Mouse (Mus musculus): Measurements from ENCODE around the gene Ikzf2.
A peak's percentile ranks its signal among the peaks of the same experiment; 100 is the strongest.

Ikzf2 gene

GRCm38 (mm10) chr1:69506615-69507159 is 180.4 kb downstream of the Ikzf2 start:
- no peak for DNase-seq

GRCm38 (mm10) chr1:69506011-69506410 is 181.0 kb downstream of the Ikzf2 start:
- DNase-seq: no peak

GRCm38 (mm10) chr1:69500388-69500787 is 186.7 kb downstream of the Ikzf2 start:
- no peak for DNase-seq

GRCm38 (mm10) chr1:69499652-69500051 is 187.4 kb downstream of the Ikzf2 start:
- DNase-seq: no peak

GRCm38 (mm10) chr1:69498862-69499306 is 188.2 kb downstream of the Ikzf2 start:
- DNase-seq: no peak

- no peak for DNase-seq
These were observed 191.0 kb downstream of the Ikzf2 start for GRCm38 (mm10) chr1:69496055-69496454.

- DNase-seq: peak; percentile 7 to 42
These were observed 193.6 kb downstream of the Ikzf2 start for GRCm38 (mm10) chr1:69493309-69494047.

- DNase-seq: no peak
These were observed 195.0 kb downstream of the Ikzf2 start for GRCm38 (mm10) chr1:69492013-69492412.

GRCm38 (mm10) chr1:69489026-69489425 is 198.0 kb downstream of the Ikzf2 start:
- no peak for DNase-seq

- DNase-seq: no peak
These were observed 198.4 kb downstream of the Ikzf2 start for GRCm38 (mm10) chr1:69488625-69489024.
